Mouse (Mus musculus) limb, embryonic 14.5 days (tissue): ENCODE results near the gene Ezh1. TPM values are rescaled to one million over a fixed set of nuclear protein-coding genes. Genes with fewer than 3 reads are reported as not detected.

Source experiments
- ATAC-seq: fragments of 200-750 bp; cut with Nextera tagmentation; 2 replicates; pipeline ENCODE4 v1.8.0; 2017; ENCODE audit warnings: low read depth, moderate number of reproducible peaks, moderate TSS enrichment; ENCODE audit not compliant: low FRiP score
- DNase-seq: peaks from one replicate; pipeline ENCODE4 v3.0.0-alpha.2; 2015; ENCODE audit warnings: low spot score
- H3K27ac ChIP-seq: fragments of 300-500 bp; sonication (generic); replicated peaks from 2 replicates; pipeline ENCODE4 v1.5.1; 2014; ENCODE audit warnings: low read depth, mild to moderate bottlenecking, low read length, moderate library complexity, mixed read lengths
- H3K27me3 ChIP-seq: fragments of 300-500 bp; sonication (generic); 2 replicates; pipeline ENCODE4 v1.6.1; 2014; ENCODE audit warnings: low read length, mixed read lengths; ENCODE audit not compliant: control insufficient read depth, insufficient read depth
- H3K36me3 ChIP-seq: fragments of 300-500 bp; sonication (generic); 2 replicates; pipeline ENCODE4 v1.6.1; 2014; ENCODE audit warnings: mild to moderate bottlenecking, low read length, moderate library complexity, mixed read lengths; ENCODE audit not compliant: control insufficient read depth, insufficient read depth
- H3K4me1 ChIP-seq: fragments of 300-500 bp; sonication (generic); 2 replicates; pipeline ENCODE4 v1.6.1; 2014; ENCODE audit warnings: antibody characterized with exemption, low read length, mixed read lengths; ENCODE audit not compliant: control insufficient read depth, insufficient read depth
- H3K4me2 ChIP-seq: fragments of 300-500 bp; sonication (generic); replicated peaks from 2 replicates; pipeline ENCODE4 v1.6.1; 2014; ENCODE audit warnings: low read depth, mild to moderate bottlenecking, low read length, moderate library complexity; ENCODE audit not compliant: severe bottlenecking
- H3K4me3 ChIP-seq: fragments of 300-500 bp; sonication (generic); replicated peaks from 2 replicates; pipeline ENCODE4 v1.5.1; 2014; ENCODE audit warnings: low read length
- H3K9ac ChIP-seq: fragments of 300-500 bp; sonication (generic); 2 replicates; pipeline ENCODE4 v1.6.1; 2014; ENCODE audit warnings: mild to moderate bottlenecking, low read depth, low read length, moderate library complexity; ENCODE audit not compliant: severe bottlenecking
- H3K9me3 ChIP-seq: fragments of 300-500 bp; sonication (generic); 2 replicates; pipeline ENCODE4 v1.6.1; 2016; ENCODE audit warnings: low read length; ENCODE audit not compliant: control insufficient read depth
- POLR2A ChIP-seq: fragments of 200-500 bp; IDR thresholded peaks from 2 replicates; pipeline ENCODE4 v1.8.0; 2012; ENCODE audit warnings: inconsistent platforms, mild to moderate bottlenecking, moderate library complexity, borderline replicate concordance; ENCODE audit not compliant: insufficient read depth, insufficient read length; ENCODE audit errors: extremely low read depth
- WGBS: fragments of 180-500 bp; shearing (Covaris S2); extraction: QIAGEN DNeasy Blood & Tissue Kit; methylation state at CpG from one replicate; pipeline ENCODE4 v1.1.7; 2014; 5-methylcytosine and 5-hydroxymethylcytosine counted together
- polyA plus RNA-seq, 2 experiments: library from polyadenylated mRNA; depleted of rRNA in 1 of 2; stranded (reverse) in 1 of 2; unstranded in 1 of 2; fragments of >200 nt; fragmentation: Nextera tagmentation in 1 of 2; extraction: Ambion mirVana in 1 of 2; gene quantifications; 2 replicates each; pipeline versions ENCODE4 v1.2.1 to v1.2.3; 2012 to 2014

Ezh1 gene
- polyA plus RNA-seq, 2 experiments, result 14.4 to 28.4 TPM

DNA sequence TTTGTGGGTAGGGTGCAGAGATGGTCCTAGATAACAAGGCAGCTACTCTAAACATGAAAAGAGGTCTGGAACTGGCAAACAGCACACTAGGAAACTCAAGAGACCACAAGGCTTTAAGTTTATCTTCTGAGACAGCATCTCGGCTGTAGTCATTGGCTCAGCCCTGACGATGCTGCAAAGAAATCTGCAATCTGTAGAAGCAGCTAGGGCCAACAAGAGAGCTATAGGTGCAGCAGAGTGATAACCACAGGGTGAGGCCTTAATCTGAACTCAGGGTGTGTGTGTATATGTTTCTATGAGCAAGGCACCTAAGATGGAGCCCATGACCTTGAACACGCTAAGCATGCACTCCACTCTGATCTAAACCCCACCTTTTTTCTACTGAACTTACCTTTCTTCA lies 26.7 kb downstream of the Ezh1 start:
- no peak for DNase-seq
- Histone ChIP-seq H3K4me1 (no peaks in the 10 kb centered on the region), H3K4me3 (no peak overlapping the region), H3K4me2 (no peak overlapping the region), H3K9ac (no peak overlapping the region), H3K9me3 (no peaks in the 10 kb centered on the region), H3K27ac (no peak overlapping the region), H3K36me3 (peaks cover 75% of the 10 kb centered on the region), H3K27me3 (no peaks in the 10 kb centered on the region)
- TF ChIP-seq POLR2A, result no peak
- WGBS, result 93% methylated on average over 3 of the region's 3 CpGs
- no peak for ATAC-seq

DNA sequence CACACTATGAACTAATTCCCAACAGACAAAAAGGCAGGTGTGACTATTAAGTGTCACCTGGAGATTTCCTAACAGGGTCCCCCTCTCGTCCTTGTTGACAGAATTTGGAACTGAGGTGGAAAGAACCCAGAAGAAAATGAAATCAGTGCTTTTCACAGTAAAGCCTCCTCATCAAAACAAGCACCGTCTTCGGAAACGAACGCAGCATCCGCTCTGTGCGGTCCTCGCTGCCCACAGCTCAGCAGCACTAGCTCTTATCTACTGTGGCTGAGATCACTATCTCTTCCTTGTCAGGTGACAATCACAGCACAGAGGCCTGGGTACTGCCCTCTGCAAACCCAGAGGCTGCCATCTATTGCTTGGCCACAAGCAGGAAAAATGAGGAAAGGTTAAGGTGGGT lies 30.1 kb downstream of the Ezh1 start:
- Histone ChIP-seq H3K4me1 (no peaks in the 10 kb centered on the region), H3K27ac (no peak overlapping the region), H3K36me3 (peaks cover 74% of the 10 kb centered on the region), H3K9me3 (no peaks in the 10 kb centered on the region), H3K9ac (no peak overlapping the region), H3K27me3 (no peaks in the 10 kb centered on the region), H3K4me3 (no peak overlapping the region), H3K4me2 (no peak overlapping the region)
- no peak for TF ChIP-seq POLR2A
- 95% methylated on average over 8 of the region's 8 CpGs for WGBS
- DNase-seq (no peak), ATAC-seq (no peak)

DNA sequence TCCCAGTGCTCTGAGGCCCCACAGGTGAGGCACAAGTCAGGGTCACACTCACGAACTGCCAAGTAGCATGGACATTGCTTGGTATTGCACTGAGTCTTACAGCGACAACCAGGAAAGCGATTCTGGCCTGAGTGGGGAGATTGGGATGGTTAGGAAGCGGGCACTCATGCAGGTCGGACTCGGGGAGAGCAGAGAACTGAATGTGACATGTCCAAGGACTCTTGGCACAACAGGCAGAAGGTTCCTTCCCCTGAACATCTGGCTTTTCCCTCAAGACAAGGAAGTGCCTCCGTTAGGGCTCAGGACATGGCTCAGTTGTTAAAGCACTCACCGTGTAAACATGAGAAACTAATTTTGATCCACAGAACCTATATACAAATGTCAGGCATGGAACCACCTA lies 30.7 kb downstream of the Ezh1 start:
- ATAC-seq (no peak), DNase-seq (no peak)
- Histone ChIP-seq H3K27me3 (no peaks in the 10 kb centered on the region), H3K4me2 (no peak overlapping the region), H3K36me3 (peaks cover 68% of the 10 kb centered on the region), H3K9ac (no peak overlapping the region), H3K27ac (no peak overlapping the region), H3K4me1 (0 out of 2 replicates have a peak, but pooled peaks cover 4% of the 10 kb centered on the region), H3K4me3 (no peak overlapping the region), H3K9me3 (no peaks in the 10 kb centered on the region)
- no peak for TF ChIP-seq POLR2A
- WGBS, result 79% methylated on average over 8 of the region's 8 CpGs

DNA sequence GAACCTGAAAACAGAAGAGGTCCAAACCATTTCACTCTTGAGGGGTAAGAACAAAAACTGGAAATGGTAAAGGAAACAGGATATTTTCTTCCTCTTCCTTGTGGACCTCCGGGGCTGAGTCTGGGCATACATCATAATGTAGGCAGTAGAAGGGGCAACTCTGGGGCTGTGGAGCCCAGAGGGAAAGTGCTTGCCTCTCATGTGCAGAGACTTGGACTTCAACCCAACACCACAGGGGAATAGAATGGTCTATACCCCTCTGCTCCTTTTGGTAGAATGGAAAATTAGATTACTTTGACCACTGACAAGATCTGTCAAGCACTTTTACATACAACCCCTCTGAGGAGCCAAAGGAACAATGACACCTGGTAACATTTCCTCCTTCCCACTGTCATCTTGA lies 31.2 kb downstream of the Ezh1 start:
- no peak for DNase-seq
- Histone ChIP-seq H3K27me3 (no peaks in the 10 kb centered on the region), H3K4me2 (no peak overlapping the region), H3K9me3 (no peaks in the 10 kb centered on the region), H3K36me3 (peaks cover 63% of the 10 kb centered on the region), H3K4me3 (no peak overlapping the region), H3K9ac (no peak overlapping the region), H3K27ac (no peak overlapping the region), H3K4me1 (peaks cover 7% of the 10 kb centered on the region)
- WGBS, result 67% methylated on average over 1 of the region's 1 CpGs
- ATAC-seq, result no peak
- no peak for TF ChIP-seq POLR2A

DNA sequence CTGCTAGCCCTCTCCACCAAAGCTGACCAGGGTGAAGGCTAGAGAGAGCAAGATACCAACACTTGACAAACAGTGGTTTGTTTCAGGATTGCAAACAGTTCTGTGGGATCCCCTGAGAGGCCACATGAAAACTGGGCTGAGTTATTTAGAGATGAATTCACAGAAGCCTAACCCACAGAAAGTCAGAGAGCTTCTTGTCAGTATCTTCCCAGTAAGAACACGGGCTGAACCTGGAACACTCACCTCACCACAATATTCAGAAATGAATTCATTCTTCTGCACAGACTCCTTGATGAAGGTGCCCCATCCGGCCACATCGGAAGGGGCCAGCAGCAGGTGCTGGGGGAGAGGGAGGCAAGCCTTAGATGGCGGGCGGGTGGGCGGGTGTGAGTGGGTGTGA lies 31.6 kb downstream of the Ezh1 start:
- Histone ChIP-seq H3K27me3 (no peaks in the 10 kb centered on the region), H3K27ac (no peak overlapping the region), H3K4me3 (no peak overlapping the region), H3K9me3 (no peaks in the 10 kb centered on the region), H3K4me1 (peaks cover 11% of the 10 kb centered on the region), H3K4me2 (no peak overlapping the region), H3K36me3 (peaks cover 59% of the 10 kb centered on the region), H3K9ac (no peak overlapping the region)
- no peak for ATAC-seq
- no peak for TF ChIP-seq POLR2A
- no peak for DNase-seq
- WGBS, result 91% methylated on average over 6 of the region's 6 CpGs

DNA sequence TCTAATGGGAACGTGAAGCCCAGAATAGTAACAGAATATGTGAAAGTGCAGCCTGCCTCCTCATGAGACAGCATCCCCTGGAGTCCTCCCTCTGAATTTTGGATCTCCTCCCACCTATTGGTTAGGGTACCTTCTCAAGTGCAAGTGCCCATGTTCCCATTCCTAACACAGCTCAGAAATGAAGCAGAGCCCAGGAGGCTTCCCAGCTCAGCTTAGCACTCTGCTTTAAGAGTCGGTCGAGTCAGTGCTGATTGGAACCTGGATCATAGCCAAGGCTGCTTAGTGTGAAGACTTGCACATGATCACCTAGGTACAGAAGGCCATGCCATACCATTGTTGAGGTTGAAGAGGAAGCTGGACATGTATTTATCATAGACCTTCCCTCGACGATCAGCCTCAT lies 32.1 kb downstream of the Ezh1 start:
- no peaks in the 10 kb centered on the region for H3K9me3 ChIP-seq
- no peak overlapping the region for H3K27ac ChIP-seq
- TF ChIP-seq POLR2A, result no peak
- peaks cover 16% of the 10 kb centered on the region for H3K4me1 ChIP-seq
- DNase-seq (no peak), ATAC-seq (no peak)
- H3K4me2 ChIP-seq, result no peak overlapping the region
- H3K9ac ChIP-seq, result no peak overlapping the region
- WGBS, result 76% methylated on average over 5 of the region's 5 CpGs
- no peaks in the 10 kb centered on the region for H3K27me3 ChIP-seq
- H3K4me3 ChIP-seq, result no peak overlapping the region
- H3K36me3 ChIP-seq, result peaks cover 54% of the 10 kb centered on the region
